Mouse (Mus musculus) right cerebral cortex, postnatal 10 days (tissue): Measurements from ENCODE around the gene Rflna.
A peak's percentile ranks its signal among the peaks of the same experiment; 100 is the strongest.

ENCODE experiments used
- DNase-seq, 2 experiments: peaks; one replicate each; pipeline ENCODE4 v3.0.0; 2021; ENCODE audit warnings: low spot score in 2 of 2

The Rflna gene

DNA sequence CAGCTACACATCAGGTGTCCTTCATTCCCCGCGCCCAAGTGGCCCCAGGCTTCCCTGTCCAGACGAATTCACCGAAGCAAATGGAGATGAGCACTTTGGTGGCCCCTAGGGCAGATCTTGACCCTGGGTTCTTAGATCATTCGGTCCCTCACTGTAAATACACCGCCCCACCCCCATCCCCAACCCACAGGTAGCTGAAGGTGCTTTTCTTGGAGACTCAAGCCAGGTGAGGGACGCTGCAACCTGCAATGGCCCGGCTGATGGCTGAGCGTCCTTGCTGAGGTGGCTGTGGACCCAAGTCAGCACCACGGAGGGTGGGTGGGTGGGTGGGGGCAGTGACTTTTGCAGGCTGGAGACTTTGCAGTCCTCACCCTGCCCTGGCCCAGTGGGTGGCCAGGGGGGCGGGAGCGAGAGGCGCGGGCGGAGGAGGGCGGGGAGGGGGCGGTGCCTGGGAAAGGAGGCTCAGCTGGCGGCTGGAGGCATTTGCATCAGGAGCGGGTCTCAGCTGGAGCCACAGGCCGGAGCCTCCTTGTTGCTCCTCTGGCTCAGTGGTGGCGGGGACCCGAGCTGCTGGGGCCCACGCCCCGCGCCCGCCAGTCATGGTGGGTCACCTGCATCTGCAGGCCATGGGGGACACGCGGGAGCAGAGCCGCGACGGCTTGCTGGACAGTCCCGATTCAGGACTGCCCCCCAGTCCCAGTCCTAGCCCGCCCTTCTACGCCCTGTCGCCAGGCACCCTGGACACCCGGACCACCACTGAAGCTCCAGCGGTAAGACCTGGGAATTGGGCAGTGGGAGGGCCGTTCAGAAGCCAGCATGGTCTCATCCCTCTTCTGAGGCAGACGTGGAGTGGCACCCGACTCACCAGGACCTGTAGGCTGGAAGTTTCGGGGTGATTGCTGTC, at the start of gene Rflna:
TSS of gene Rflna (plus strand) at position 253 of the 904 bp plus-strand sequence.
- DNase-seq = peak in 1 of 2 experiments; percentile 34

DNA sequence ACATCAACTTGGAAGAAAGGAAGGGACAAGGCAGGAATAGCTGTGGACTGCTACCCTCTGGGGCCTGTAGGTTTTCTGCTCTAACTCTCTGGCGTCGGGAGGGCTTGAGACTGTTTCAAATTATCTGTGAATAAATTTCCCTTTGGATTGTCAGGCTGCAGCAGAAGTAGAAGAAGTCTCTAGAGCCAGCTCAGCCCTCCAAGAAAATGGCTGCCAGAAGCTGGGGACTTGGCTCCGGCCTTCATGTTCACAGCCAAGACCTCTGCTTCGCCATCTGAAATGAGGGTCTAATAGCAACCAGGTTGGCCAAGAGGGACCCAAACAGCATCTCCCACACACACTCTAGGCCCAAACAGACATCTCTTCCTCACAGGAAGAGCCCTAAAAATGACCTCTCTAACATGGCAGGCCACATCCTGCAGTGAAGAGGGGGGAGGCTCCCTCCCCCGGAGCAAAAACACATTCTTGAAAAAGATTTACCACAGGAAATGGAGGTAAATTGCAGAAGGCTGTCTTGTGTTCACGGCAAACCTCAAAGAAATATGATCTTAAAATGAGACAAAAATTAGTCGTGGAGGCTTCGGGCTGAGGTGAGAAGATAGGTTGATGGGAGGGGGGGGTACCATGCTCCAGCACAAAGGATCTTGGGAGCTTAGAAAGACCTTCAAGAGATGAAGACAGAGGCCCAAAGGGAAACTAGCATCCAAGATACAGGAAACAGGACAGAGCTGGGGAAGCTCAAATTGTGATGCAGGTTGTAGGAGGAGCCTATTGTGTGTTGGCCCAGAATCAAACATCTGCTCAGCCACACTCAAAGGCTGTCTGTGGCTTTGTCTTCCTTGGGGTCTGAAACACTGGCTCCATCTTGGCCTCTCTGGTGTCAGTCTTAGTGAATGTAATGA, 48.4 kb upstream of the Rflna start:
- DNase-seq = peak in 1 of 2 experiments; percentile 56

DNA sequence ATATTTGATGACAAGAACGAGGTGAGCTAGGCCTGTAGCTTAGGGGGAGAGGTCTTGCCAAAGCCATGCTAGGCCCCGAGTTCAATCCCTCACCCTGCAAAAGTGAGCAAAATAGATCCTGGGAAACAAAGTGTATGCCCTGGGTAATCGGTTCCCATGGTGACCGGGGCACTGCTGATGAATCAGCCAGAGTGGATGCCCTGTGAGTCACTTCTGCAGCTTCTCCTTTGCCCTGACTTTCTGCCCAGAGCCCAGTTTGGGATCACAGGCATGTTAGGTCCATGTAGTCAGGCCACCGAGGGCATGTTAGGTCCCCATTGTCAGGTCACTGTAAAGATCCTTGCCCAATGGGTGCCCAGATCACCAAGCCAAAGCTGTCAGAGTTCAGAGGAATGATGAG, 45.5 kb upstream of the Rflna start:
- no peak for DNase-seq

DNA sequence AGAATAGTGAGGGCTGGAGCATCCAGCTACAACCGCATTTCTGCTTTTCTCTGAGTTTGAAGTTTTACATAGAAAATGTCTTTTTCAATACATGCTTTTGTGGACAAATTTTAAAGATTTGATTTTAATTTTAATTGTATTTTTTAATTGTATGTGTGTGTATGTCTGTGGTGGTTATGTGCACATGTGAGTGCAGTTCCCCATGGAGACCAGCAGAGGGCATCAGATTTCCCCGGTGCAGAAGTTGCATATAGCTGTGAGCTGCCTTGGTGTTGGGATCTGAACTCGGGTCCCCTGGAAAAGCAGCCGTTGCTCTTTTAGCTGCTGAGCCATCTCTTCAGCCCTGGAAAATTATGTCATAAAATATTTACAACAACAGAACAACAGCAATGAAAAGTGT, 43.9 kb upstream of the Rflna start:
- no peak for DNase-seq

DNA sequence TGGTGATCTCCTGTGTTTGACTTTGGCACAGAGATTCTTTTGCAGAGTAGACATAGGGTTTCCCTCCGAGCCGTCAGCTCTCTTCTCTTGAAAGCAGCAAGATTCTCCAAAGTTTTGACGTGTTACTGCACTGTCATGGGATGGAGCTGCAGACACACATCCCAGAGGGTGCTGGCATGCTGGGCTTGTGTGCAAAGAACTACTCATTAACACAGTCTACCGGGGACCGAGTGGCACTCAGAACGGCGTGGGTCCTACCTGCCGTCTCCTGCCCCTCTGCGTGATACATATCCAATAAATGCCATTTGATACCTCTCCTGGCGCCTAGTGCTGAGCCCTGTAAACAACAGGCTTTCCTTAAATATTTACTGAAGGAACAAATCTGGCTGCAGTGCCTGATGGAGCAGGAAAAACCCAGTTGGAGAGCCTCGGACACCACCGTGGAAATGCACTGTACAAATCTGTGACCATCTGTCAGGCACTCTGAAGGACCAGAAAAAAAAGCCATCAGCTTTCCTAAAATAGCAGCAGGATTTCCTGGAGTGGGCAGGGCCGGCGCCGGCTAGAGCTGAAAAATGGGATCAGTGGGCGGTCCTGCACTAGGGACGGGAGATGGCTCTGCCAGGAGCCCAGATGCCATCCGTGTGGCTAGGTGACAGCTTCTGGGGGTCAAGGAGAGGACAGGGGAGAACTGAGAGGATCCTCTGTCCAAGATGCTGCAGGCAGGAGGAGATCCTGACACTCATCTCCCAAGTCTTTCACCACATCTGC, 42.7 kb upstream of the Rflna start:
- DNase-seq = peak; percentile 80 to 89

DNA sequence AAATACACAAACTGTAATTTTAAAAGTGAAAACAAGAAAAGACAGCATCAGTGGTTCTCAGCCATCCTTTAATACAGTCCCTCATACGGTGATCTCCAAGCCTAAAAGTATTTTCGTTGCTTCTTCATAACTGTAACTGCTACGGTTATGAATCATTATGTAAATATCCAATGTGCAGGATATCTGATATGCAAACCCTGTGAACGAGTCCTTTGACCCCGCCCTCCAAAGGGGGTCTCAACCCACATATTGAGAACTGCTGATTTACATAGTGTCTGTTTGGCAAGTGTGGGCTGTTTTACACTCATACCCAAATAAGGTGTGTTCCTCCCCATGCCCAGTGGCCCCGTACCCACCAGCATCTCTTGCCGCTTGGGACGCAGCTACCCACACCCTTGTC, 41.6 kb upstream of the Rflna start:
- no peak for DNase-seq

DNA sequence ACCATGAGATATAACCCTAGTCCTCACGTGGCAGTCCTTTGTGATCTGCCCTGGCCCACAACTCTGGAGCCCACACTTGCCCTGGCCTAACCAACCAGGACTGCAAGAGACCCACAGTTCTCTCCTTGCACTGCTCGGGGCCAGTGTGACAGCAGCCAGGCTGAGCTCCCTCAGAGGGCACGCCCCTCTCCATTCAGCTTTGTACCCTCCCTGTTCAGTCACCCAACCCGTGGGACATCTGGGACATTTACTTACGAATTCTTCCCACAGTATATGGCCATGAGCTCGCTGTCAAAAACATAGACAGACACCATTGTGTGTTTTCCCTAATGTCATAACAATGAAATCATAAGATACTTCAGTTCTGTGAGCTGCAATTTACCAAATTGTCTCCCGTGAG, 40.3 kb upstream of the Rflna start:
- DNase-seq = no peak

DNA sequence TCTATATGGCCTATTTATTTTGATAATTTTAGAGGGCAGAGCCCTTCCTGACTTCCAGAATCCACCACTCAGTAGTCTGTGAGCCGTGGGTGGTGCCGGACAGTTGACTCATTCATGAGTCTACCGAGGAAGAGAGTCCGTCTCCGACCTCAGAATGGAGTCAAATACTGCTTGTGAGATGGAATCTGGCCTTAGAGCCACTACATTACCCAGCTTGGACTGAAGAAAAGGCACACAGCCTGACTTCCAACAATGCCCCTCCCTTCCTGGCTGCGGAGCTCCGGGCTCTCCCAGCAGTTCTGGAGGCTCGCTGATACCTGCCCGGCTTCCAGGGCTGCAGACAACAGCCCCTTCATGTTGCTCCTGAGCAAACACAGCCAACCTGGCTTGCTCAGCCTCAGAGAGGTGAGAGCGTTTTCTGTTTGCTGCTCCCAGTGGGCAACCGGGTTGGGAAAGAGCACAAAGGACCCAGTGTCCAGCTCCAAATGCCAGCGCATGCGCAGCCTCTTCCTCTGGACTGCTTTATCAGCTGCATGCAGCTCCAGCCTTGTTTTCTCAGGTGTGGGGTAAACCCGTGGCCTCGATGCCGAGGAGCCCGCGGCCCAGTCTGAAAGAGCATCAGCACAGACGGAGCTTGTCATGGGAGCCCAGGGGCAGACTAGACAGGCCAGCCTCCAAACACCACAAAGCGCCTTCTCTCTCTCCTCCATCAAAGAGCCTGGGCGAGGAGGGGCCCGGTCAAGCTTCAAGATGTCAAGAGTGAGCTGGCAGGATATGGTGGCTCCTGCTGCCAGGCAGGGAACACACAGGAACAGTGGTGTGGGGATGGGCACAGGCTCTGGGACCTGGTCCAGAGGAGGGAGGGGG, 39.0 kb upstream of the Rflna start:
- DNase-seq = peak; percentile 76 to 79

DNA sequence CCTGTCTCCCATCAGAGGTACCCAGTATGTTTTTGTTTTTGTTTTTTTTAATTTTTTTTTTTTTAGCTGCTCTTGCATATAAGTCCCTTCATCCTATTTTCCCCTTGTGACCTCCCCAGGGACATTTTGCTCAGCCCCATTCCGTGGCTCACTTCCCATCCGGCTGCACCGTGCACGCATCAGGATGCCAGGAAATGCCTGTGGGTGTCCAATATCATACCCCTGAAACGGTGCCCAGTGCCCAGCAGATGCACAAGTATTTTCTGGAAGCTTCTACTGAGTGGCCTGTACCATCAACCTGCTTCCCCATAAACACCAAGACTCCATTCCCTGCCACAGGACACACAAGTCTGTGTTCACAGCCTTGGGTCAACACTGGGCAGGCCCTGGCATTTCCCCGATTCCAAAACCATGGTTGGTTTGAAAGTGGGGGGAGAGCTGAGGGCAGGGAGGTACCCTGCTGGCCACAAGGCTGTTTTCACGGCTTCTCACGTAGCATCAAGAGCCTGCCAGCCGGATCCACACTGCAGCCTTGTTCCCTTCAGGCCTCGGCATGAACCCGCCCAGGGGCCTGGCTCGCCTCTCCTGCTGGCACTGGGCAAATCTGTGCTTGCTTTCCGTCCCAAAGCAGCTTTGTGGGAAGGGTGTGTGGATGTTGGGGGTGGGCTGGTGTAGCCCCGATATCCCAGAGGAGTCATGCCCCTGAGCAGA, 36.2 kb upstream of the Rflna start:
- DNase-seq = peak; percentile 59 to 70

DNA sequence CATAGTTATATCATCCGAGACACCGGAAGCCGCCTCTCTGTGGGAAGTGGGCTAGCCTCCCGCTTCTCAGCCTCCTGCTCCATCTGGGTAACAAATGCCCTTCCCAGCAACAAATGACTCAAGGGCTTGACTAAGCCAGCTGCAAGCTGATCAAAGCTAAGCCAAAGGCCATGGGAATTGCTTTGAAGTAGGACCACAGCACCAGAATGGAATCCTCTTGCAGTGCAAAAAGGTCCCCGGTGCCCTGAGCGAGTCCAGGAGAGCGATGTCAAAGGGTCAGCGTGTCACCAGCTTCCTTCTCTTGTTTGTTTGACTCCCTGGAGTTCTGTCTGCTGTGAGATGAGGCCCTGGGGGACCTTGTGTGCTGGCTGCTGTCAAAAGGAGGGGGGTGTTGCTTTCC, 33.2 kb upstream of the Rflna start:
- no peak for DNase-seq

DNA sequence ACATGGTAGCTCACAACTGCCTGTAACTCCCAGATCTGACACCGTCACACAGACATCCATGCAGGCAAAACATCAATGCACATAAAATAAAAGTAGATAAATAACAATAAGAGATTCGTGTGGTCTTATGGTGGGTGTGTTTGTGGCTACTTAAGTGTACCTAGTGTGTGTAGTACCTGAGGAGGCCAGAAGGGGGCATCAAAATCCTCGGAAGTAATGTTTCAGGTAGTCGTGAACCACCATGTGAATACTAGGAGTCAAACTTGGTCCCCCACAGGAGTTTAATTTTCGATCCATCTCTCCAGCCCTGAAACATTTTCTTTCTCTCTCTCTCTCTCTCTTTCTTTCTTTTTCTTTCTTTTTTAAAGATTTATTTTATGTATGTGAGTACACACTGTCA, 16.8 kb upstream of the Rflna start:
- DNase-seq = no peak

DNA sequence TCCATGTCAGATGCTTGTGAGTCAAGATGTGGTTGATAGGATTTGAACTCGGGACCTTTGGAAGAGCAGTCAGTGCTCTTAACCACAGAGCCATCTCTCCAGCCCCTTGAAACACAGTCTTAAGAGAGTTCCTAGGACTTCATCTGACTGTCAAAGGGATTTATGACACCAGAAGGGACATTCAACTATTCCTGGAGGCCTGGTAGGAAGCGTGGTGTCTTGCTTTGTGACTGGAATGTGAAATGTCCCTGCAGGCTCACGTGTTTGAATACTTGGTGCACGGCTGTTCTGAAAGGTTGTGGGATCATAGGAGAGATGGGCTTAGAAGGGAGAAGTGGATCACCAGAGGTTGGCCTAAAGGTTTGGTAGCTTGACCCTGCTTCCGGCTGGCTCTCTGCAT, 16.4 kb upstream of the Rflna start:
- DNase-seq = no peak

DNA sequence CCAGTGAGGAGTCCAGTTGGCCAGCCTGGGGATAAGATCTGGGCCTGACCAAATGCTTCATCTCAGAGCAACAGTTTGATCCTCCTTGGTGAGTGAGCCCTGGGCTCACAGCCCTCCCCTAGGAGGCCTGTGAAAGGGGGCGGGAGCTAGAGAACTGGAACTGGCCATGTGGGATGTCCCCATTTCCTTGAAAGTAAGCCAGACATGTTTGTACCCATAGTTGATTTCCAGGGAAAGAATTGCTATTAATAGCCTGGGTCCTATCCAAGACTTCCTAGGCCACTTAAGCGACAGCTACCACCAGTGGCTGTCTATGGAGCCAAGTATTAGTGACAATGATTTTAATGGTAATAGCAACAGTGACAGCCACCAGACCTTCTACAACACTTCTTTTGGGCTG, 13.3 kb upstream of the Rflna start:
- DNase-seq = no peak

DNA sequence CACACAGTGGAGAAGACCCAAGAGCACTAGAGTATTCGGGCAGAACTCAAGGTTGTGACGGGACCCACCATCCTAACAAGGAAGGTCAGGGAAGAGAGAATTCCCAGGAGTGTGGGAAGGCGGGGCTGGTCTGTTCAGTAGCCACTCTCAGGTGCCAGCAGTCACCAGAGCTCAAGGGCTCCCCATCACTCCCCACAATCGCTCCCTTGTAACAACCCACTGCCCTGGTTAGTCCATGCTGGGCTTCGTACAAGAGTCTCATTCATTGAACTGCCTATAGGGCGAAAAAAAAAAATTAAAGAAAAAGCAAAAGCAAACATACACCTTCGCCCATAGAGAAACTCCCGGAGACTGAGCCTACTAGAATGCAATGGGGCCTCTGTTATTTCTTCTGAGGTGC, 10.7 kb upstream of the Rflna start:
- no peak for DNase-seq

DNA sequence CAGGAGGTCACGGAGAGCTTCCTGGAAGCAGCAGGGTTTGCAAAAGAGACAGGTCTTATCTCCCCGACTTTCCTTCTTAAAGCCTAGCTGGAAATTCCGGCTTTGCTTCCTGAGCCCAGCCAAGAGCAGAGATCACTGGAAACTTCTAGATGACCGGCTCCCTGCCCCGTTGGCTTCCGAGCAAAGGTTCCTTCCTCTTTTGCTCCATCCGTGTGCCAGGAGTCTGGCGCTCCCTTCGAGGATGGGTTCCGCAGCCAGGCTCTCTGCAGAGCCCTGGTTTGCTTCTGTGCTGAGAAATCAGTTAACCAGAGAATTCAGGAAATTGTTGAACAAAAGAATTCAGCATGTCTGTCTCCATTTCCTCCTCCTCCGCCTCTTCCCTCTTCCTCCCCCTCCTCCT, 10.1 kb upstream of the Rflna start:
- DNase-seq = no peak

DNA sequence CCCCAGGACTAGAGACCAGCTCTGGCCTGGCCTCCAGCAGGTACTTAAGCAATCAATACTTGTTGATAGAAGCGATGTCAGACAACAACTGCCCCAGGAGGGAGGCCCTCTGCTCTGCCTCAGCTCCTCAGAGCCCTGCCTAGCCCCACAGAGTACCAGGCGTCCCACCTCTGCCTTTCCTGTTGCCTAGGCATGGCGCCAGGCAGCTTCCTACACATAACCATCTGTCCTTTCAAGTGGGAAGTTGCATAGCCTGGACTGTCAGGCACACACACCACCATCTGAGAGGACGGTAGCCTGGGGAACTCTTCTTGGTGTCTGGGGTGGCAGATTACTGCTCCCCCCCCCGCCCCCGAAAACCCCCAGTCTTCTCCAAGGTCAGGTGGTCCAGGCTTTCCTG, 6.2 kb upstream of the Rflna start:
- peak in 1 of 2 experiments; percentile 67 for DNase-seq

DNA sequence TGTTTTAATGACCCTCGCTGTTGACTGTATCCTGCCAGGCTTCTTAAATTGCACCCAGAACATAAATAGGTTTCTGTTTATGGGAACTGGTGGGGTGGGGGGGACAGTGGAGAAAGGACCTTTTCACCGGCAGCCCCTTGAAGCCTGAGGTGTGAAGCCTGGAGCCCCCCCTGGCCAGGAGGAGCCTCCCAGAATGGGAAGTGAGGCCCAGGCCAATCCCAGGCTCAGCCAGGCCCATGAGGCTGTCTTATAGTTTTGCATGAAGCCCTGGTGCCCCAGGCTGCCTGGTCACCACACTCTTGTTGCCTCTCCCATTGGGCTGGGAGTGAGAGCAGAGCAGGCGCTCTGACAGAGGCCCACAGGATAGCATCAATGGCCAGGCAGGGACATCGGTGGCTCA, 5.1 kb upstream of the Rflna start:
- no peak for DNase-seq

DNA sequence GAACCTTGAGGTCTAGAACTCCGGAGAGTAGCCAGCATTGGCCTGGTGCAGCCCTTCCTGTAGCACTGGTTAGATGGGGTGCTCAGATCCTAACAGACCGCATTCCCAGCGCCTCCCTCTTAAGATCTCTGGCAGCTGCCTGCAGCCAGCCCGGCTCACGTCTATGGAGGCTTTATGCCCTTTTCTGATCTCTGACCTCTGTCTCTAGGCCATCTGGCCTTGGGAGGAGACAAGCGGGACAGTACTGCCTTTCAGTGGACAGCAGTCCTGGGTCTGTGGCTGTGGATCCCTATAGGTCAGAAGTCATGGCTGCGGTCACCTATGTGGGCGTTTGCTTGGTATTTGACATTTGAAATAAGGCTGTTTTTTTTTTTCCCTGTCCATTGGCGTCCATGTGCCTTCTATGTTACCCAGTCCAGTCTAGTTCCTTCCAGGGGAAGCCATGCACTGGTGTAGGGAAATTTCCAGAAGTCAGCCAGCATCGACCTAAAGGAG, 2.2 kb upstream of the Rflna start:
- no peak for DNase-seq

DNA sequence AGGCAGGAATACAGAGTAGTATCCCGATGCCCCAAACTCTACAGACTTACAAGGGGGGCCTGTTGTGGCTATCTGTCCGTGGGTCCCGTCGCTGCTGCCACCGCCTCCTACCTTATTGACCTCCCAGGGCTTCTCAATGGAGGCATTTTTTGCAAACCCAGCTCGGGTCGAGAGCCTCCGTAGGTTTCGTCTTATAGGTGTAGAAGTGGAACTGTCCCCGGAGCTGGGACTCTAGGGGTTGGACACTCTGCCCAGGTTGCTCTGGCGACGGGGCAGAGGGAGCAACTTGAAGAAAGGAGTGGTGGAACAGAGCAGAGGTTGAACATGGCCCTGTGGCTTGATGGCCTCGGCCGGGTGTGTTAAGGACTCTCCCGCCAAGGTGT, 843 bp downstream of the Rflna start:
- no peak for DNase-seq
